Mouse (Mus musculus): ENCODE measurements around the gene Tns1.

DNA sequence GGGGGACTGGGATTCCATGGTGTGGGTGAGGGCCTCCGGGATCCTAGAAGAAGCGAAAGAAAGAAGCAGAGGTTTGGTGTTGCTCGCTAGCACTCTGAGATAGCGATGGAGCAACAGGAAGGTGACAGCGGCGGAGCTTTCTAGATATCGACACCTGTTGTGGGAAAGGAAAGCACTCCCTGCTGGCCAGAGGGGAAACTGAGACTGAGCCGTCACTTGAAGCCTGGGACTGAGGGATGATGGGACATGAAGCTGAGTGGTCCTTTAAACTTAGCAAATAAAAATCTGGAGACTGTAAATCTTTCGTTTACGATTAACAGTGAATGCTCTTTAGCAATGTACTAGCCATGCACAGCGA is 261.2 kb downstream of the Tns1 start:
- TF ChIP-seq POLR2AphosphoS2 (IDR thresholded peaks at IDR 0.05; ENCODE audit: insufficient read length, low read depth) (no peak), MYOG (IDR thresholded peaks at IDR 0.05; ENCODE audit: control insufficient read depth in 1 of 3, insufficient read depth in 1 of 3, insufficient read length in 2 of 3, low read depth in 2 of 3) (no peak), MAX (IDR thresholded peaks at IDR 0.05; ENCODE audit: low read depth) (no peak), POLR2A (IDR thresholded peaks at IDR 0.05; ENCODE audit: insufficient read length, low read depth) (no peak), USF1 (IDR thresholded peaks at IDR 0.05; ENCODE audit: low read depth) (no peak), TCF3 (IDR thresholded peaks at IDR 0.05; ENCODE audit: insufficient read length, low read depth) (no peak), MYOD1 (IDR thresholded peaks at IDR 0.05; ENCODE audit: control insufficient read depth in 1 of 3, insufficient read length in 2 of 3, low read depth in 2 of 3) (no peak), SRF (IDR thresholded peaks at IDR 0.05; ENCODE audit: control insufficient read depth, insufficient read length, low read depth) (no peak), E2F4 (IDR thresholded peaks at IDR 0.05; ENCODE audit: insufficient read depth) (no peak), TCF12 (IDR thresholded peaks at IDR 0.05; ENCODE audit: insufficient read depth, poor library complexity, severe bottlenecking) (no peak)
